Mouse (Mus musculus): Measurements from ENCODE around the gene Yif1b. TPM values are rescaled to one million over a fixed set of nuclear protein-coding genes. Genes with fewer than 3 reads are reported as not detected.

Gene Yif1b
- polyA plus RNA-seq, 1 experiment from 2014 or later: 73.4 TPM

DNA sequence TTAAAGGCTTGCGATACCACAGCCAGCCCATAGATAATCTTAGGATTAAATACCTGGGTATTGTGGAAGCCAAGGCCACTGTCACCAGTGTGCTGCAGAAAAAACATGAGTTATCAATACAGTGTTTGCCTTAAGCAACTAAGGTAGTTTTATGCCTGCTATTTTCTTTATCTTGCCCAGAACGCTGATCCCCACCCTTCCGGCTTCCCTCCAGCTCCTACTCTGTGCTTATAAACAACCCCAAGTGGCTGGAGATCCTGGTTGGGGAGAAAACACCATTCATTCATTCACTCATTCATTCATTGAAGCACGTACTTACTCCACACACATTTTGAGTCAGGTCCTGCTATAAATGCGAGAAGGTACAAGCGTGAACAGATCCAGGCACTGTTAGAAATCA lies 46.4 kb downstream of the Yif1b start:
- H3K27ac ChIP-seq: no peak overlapping the region
- H3K9ac ChIP-seq: no peak overlapping the region
- WGBS: 97% methylated on average over 6 of the region's 6 CpGs
- peaks cover 48% of the 10 kb centered on the region for H3K27me3 ChIP-seq
- H3K4me3 ChIP-seq: no peak overlapping the region
- H3K4me1 ChIP-seq: peaks cover 26% of the 10 kb centered on the region
- H3K36me3 ChIP-seq (ENCODE audit: poor library complexity, severe bottlenecking): no peaks in the 10 kb centered on the region
- no peak for ATAC-seq
- no peaks in the 10 kb centered on the region for H3K9me3 ChIP-seq (replicated peaks)
- H3K4me2 ChIP-seq: no peak overlapping the region

DNA sequence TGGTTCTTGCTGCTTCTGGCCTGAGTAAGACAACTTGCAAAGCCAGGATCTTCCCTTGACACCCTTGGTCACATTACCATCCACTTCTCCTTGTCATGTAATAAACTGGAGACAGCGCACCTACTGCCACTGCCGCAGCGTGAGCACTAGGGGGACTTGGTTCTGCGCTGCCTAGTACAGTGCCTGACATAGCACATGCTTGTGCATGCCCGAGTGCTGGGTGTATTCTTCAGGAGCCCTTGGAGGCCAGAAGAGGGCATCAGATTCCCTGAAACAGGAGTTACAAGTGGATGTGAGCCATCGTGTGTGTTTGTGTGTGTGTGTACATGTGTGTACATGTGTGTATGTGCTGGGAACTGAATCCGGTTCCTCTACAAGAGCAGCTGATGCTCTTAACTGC lies 49.4 kb downstream of the Yif1b start:
- 85% methylated on average over 7 of the region's 7 CpGs for WGBS

DNA sequence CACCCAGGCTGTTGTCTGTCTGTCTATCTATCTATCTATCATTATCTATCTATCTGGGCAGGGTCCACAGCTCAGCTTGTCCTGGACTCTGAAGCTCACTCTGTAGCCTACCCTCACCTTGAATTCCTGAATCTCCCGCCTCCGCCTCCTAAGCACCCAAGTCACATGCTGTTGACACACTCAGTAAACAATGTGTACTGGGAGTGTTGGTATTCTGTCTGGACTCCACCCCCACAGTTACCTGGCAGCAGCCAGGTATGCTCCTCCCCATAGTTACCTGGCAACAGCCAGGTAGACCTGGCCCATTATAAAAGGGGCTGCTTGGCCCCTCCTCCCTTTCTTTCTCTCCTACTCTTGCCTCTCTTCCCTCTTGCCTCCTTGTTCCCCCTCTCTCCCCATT lies 50.0 kb downstream of the Yif1b start:
- H3K4me2 ChIP-seq: no peak overlapping the region
- H3K4me1 ChIP-seq: peaks cover 37% of the 10 kb centered on the region
- WGBS: 83% methylated on average over 2 of the region's 2 CpGs
- no peak for ATAC-seq
- H3K4me3 ChIP-seq: no peak overlapping the region
- H3K27ac ChIP-seq: no peak overlapping the region
- no peaks in the 10 kb centered on the region for H3K36me3 ChIP-seq (ENCODE audit: poor library complexity, severe bottlenecking)
- no peaks in the 10 kb centered on the region for H3K9me3 ChIP-seq (replicated peaks)
- H3K9ac ChIP-seq: no peak overlapping the region
- peaks cover 23% of the 10 kb centered on the region for H3K27me3 ChIP-seq

More for the DNA sequence above, 49.4 kb downstream of the Yif1b start:
- Histone ChIP-seq H3K9ac (no peak overlapping the region), H3K36me3 (ENCODE audit: poor library complexity, severe bottlenecking) (no peaks in the 10 kb centered on the region), H3K27ac (no peak overlapping the region), H3K4me3 (no peak overlapping the region), H3K9me3 (replicated peaks) (no peaks in the 10 kb centered on the region), H3K27me3 (peaks cover 28% of the 10 kb centered on the region), H3K4me2 (no peak overlapping the region), H3K4me1 (peaks cover 31% of the 10 kb centered on the region)
- ATAC-seq: no peak

DNA sequence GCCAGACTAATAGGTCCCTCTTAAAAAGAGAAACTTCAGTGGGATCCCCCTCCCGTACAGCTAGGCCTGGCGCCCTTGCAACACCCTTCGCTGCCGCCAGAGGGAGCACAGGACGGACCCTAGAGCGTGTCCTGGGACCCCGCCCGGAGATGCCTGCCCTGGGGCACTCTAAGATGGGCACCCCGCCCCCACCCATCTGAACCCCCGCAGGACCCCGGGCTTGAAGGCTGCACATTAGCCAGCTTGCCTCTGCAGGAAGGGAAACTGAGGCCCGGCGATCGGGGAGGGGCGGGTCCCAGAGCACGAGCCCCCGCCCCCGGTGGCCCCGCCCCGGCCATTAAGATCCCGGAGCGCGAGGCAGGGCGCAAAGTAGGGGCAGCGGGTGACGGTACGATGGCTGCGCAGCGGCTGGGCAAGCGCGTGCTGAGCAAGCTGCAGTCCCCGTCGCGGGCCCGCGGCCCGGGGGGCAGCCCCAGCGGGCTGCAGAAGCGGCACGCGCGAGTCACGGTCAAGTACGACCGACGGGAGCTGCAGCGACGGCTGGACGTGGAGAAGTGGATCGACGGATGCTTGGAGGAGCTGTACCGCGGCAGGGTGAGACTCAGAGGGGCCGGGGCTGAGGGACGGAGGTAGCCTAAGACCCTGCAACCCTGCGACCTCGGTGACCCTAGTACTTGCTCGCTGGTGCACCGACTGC lies 51.0 kb downstream of the Yif1b start, which contains the start of gene Ppp1r14a:
Gene Ppp1r14a, plus strand, starts transcription at position 367 of the 697 bp plus-strand sequence.
- Histone ChIP-seq H3K9ac (peak within 1 kb of the TSS; percentile 69), H3K4me1 (peaks cover 47% of the 10 kb centered on the region), H3K9me3 (replicated peaks) (no peaks in the 10 kb centered on the region), H3K27ac (peak within 1 kb of the TSS; percentile 44), H3K36me3 (ENCODE audit: poor library complexity, severe bottlenecking) (no peaks in the 10 kb centered on the region), H3K4me3 (peak within 1 kb of the TSS; percentile 53), H3K27me3 (peaks cover 23% of the 10 kb centered on the region), H3K4me2 (peak within 1 kb of the TSS; percentile 90)
- 1% methylated on average over 58 of the region's 59 CpGs for whole genome bisulfite sequencing
- ATAC-seq: peak; percentile 43; the same call in 1 of the 2 replicates

DNA sequence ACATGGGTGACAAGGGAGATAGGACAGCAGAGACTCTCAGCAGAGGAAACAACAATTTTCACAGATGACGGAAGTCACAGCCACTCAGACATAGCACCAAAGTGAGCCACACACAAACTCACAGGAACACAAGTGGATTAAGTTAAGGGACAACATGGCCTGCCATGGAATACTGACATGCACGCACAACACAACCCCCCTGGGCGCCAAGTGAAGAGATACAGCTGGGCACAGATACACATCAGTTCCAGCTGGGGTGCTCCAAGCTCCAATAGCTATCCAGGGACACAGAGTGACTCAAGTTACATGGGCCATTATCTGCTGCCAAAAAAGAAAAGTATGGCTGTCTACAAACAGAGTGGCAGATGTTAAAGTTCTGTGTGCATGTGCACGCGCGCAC lies 51.7 kb downstream of the Yif1b start:
- Histone ChIP-seq H3K36me3 (ENCODE audit: poor library complexity, severe bottlenecking) (no peaks in the 10 kb centered on the region), H3K4me1 (peaks cover 51% of the 10 kb centered on the region), H3K27me3 (peaks cover 19% of the 10 kb centered on the region), H3K9me3 (replicated peaks) (no peaks in the 10 kb centered on the region), H3K27ac (peak overlapping the region; percentile 44), H3K4me2 (peak overlapping the region; percentile 90), H3K9ac (peak overlapping the region; percentile 69; the same call in 1 of the 2 replicates), H3K4me3 (peak overlapping the region; percentile 53)
- 87% methylated on average over 6 of the region's 6 CpGs for WGBS
- no peak for ATAC-seq

DNA sequence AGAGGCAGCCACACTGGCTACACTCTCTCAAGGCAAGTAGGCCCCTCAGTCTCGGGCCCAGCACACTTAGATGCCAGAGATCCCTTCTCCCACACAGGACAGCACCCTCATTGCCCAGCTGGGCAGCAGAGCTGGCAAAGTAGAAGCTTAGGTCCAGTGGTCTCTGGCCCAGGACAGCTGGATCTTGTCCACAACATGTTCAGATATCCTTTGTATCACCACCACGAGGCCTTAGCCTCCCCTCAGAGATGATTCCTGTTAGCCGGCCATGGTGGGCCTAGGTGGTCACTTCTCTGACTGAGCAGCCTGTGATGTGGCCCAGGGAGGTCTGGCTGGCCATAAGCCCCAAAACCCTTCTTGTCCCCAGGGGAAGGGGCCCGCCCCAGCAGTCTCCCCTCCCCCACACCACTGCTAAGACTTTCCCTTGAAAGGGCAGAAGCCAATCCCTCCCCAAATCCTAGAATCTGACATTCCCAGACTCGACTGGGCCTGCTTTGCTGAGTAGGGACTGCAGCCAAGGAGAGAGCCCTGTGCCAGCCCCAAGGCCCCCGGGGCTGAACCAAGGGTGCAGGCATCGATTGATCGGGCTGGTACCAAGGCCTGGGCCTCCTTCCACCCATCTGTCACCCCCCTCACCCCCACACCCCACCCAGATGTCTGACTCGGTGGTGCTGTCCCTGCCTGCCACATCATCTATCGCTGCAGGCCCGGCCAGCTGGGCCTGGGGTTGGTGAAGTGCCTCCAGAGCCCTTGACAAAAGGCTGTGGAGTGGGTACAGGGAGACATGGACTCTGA lies 52.8 kb downstream of the Yif1b start:
- no peak overlapping the region for H3K4me3 ChIP-seq
- H3K9ac ChIP-seq: peak overlapping the region; percentile 17; the same call in 1 of the 2 replicates
- peaks cover 51% of the 10 kb centered on the region for H3K4me1 ChIP-seq
- peak overlapping the region; percentile 17; the same call in 1 of the 2 replicates for H3K4me2 ChIP-seq
- WGBS: 39% methylated on average over 11 of the region's 11 CpGs
- no peaks in the 10 kb centered on the region for H3K36me3 ChIP-seq (ENCODE audit: poor library complexity, severe bottlenecking)
- peak overlapping the region; percentile 88 for H3K27ac ChIP-seq
- no peaks in the 10 kb centered on the region for H3K9me3 ChIP-seq (replicated peaks)
- H3K27me3 ChIP-seq: peaks cover 14% of the 10 kb centered on the region; the same call in 1 of the 2 replicates
- no peak for ATAC-seq

DNA sequence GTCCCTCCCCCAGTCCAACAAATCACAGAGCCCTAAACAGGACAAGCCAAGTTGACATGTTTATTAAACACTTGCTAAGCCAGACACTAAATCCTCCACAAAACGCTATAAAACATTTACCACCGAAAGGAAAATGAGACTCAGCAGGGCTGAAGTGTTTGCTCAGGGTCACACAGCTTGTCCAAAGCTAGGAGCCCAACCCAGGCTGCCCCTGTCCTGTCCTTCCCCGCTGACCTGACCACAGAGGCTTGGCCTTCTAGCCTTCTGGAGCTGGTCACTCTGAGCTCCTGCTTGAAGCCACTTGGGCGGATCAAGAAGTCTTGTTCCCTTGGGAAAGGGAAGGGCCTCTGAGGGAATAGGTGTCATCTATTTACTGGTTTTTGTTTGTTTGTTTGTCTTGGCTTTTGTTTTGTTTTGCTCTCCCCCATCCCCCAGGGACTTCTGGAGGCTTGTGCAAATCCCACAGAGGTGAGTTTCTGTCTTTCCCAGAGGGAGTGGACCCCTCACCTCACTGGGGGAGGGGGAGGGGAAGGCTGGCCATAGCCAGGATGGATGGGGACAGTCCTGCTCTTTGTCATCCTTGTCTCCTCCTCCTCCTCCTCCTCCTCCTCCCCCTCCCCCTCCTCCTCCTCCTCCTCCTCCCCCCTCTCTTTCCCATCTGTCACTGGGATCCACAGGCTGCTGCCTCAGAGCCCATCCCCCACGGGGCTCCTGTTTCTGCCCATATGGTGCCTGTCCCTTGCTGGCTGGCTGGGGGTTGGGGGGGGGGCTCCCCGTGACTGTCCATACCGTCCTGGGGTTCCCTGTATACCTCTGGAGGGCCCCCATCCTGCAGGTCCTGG lies 53.7 kb downstream of the Yif1b start:
- H3K27ac ChIP-seq: peak overlapping the region; percentile 88
- peaks cover 14% of the 10 kb centered on the region; the same call in 1 of the 2 replicates for H3K27me3 ChIP-seq
- H3K9me3 ChIP-seq (replicated peaks): no peaks in the 10 kb centered on the region
- peaks cover 51% of the 10 kb centered on the region for H3K4me1 ChIP-seq
- H3K36me3 ChIP-seq (ENCODE audit: poor library complexity, severe bottlenecking): no peaks in the 10 kb centered on the region
- H3K4me3 ChIP-seq: no peak overlapping the region
- WGBS: 30% methylated on average over 6 of the region's 7 CpGs
- ATAC-seq: peak; percentile 54
- no peak overlapping the region for H3K9ac ChIP-seq
- peak overlapping the region; percentile 35 for H3K4me2 ChIP-seq

DNA sequence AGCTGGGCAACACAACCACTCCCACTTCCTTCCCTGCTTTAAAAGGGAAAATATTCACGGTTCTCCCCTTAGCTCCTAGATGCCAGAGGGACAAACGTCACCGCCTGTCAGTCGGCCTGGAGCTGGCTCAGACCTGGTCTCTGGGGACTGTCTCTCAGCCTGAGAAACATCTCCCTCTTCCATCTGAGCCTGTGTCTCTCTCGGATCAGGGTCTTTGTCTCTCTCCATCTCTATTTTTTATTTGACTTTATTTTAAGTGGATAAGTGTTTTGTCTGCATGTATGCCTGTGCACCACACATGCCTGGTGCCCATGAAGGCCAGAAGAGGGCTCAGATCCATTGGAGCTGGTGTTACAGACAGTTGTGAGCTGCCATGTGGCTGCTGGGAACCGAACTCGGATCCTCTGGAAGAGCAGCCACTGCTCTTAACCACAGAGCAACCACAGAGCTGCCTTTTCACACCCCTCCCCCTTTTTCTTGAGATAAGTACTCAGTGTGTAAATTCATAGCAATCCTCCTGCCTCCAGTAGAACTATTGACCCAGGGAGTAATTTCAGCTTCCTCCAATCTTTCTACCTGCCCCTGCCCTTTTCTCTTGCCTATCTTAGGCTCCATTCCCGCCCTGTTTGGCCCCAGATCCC lies 54.4 kb downstream of the Yif1b start:
- peaks cover 51% of the 10 kb centered on the region for H3K4me1 ChIP-seq
- H3K9ac ChIP-seq: no peak overlapping the region
- no peaks in the 10 kb centered on the region for H3K9me3 ChIP-seq (replicated peaks)
- no peaks in the 10 kb centered on the region for H3K36me3 ChIP-seq (ENCODE audit: poor library complexity, severe bottlenecking)
- peak; percentile 25 for ATAC-seq
- WGBS: 30% methylated on average over 8 of the region's 8 CpGs
- no peak overlapping the region for H3K4me3 ChIP-seq
- H3K27me3 ChIP-seq: peaks cover 12% of the 10 kb centered on the region; the same call in 1 of the 2 replicates
- peak overlapping the region; percentile 76 for H3K27ac ChIP-seq
- peak overlapping the region; percentile 35 for H3K4me2 ChIP-seq

DNA sequence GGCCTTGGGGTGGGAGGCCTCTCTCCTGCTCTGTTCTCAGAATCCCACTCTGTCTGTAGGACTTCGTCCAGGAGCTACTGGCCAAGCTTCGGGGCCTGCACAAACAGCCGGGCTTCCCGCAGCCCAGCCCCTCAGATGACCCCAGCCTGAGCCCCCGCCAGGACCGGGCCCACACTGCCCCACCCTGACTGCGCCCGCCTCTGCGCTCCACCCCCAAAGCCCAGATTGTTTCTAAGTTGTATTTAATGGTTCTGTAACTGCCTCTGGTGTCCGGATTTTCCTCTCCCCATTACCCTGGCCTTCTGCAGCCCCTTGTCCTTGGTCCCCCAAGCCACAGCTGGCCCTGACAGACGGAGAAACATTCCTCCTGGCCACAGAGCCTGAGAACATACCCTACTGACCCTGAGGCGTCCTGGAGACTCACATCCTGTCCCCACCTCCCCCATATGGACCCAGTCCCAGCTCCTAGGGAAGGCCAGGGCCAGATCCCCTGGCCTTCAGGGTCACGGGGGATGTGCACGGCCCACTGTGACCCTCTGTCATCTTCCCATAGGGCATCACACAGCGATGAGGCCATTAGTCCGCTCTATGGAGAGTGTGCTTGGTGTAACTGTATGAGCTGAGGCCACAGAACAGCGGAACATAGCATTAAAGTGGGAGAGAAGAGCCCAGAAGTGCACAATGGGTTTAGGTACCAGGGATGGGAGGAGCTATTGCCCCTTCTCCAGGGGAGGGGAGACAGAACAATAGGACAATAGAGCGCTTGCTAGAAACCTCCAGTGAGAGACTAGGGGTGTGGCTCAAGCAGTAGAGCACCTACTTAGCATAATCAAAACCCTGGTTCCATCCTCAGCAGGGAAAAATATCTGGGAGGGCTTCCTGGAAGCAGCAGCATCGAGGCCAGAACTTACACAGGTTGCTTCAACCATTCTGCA lies 55.3 kb downstream of the Yif1b start:
- H3K9ac ChIP-seq: no peak overlapping the region
- no peak for ATAC-seq

DNA sequence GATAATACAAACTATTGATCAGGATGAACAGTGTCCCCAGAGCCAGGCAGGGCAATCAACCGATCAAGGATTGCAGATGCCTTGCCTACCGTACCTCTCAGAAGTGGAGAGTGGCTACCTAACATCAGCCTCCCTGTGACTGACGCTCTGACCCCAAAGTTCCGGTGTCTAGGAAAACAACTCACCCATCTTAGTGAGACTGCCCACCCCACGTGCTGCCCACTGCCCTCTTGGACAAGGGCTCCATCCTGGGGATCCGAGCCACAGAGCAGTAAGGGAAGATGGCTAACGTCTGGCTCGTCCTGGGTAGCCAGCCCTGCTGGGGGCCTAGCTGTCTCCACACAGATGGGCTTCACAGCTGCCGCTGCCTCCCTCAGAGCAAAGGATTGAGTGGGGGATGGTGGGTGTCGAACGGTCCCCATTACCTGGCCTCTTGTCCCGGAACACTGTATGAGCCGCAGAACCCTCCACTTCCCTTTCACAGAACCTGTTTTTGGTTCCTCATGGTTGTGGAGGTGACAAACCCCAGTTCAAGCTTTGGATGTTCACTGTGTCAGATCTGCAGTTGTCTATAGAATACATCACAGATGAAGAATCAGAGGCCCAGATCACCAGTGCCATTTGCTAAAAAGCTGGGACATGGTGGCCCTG lies 56.1 kb downstream of the Yif1b start:
- Histone ChIP-seq H3K27ac (peak overlapping the region; percentile 44), H3K9ac (no peak overlapping the region)
- 65% methylated on average over 13 of the region's 13 CpGs for WGBS

More for the DNA sequence above, 55.3 kb downstream of the Yif1b start:
- H3K27ac ChIP-seq: peak overlapping the region; percentile 76
- no peak overlapping the region for H3K4me2 ChIP-seq
- H3K36me3 ChIP-seq (ENCODE audit: poor library complexity, severe bottlenecking): no peaks in the 10 kb centered on the region
- no peak overlapping the region for H3K4me3 ChIP-seq
- 32% methylated on average over 19 of the region's 19 CpGs for WGBS
- no peaks in the 10 kb centered on the region for H3K9me3 ChIP-seq (replicated peaks)
- H3K27me3 ChIP-seq: 0 out of 2 replicates have a peak, but pooled peaks cover 5% of the 10 kb centered on the region
- peaks cover 51% of the 10 kb centered on the region for H3K4me1 ChIP-seq

More for the DNA sequence above, 56.1 kb downstream of the Yif1b start:
- no peak overlapping the region for H3K4me2 ChIP-seq
- H3K36me3 ChIP-seq (ENCODE audit: poor library complexity, severe bottlenecking): no peaks in the 10 kb centered on the region
- ATAC-seq: no peak
- H3K4me3 ChIP-seq: no peak overlapping the region
- peaks cover 45% of the 10 kb centered on the region for H3K4me1 ChIP-seq
- H3K27me3 ChIP-seq: 0 out of 2 replicates have a peak, but pooled peaks cover 4% of the 10 kb centered on the region
- no peaks in the 10 kb centered on the region for H3K9me3 ChIP-seq (replicated peaks)

Data from forebrain, embryonic 13.5 days (tissue).